Mouse (Mus musculus): ENCODE measurements at regions not wholly inside any gene's neighbourhood (a gene's known extent, or its start where the extent isn't known, plus 50 kb on each side); places are given as distances from the start of the nearest gene placed in this dataset.

GRCm38 (mm10) chr15:36913308-36913707, 94.3 kb downstream of the Zfp706 start:
- Histone ChIP-seq H3K4me1 (ENCODE audit: control insufficient read depth, insufficient read depth, low read length) (no peaks in the 10 kb centered on the region), H3K9me3 (ENCODE audit: control insufficient read depth, low read depth, low read length) (no peaks in the 10 kb centered on the region; the same call in 1 of the 2 replicates), H3K36me3 (ENCODE audit: control insufficient read depth, insufficient read depth, low read length) (no peaks in the 10 kb centered on the region), H3K4me3 (ENCODE audit: low read depth, low read length) (no peak overlapping the region), H3K27ac (ENCODE audit: low read length) (no peak overlapping the region), H3K4me2 (replicated peaks; ENCODE audit: low read depth, low read length) (no peak overlapping the region), H3K9ac (replicated peaks; ENCODE audit: low read depth, low read length) (no peak overlapping the region), H3K27me3 (ENCODE audit: control insufficient read depth, insufficient read depth, low read length) (no peaks in the 10 kb centered on the region)
- no peak for ATAC-seq (ENCODE audit: insufficient number of reproducible peaks, insufficient read depth, low FRiP score, low read depth)
- 88% methylated on average over 7 of the region's 7 CpGs for WGBS

DNA sequence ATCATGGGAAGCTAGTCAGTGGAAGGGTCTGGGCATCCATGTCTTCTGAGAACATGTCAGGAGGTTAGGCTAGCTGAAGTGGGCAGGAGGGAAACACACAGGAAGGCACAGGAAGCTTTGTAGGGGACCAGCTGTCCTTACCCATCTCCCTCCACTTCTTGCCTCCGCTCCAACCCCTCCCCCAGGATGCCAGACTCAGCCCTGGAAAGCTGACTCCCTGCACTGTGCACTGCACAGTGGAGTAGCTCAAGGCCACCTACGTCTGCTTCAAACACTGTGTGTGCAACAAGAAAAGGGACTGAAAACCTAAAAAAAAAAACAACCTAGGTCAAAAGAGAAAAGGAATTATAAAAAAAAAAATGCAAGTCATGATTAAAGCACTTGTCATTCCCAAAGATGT, 97.3 kb downstream of the Zfp706 start:
- WGBS, result 59% methylated on average over 2 of the region's 2 CpGs
- ATAC-seq (ENCODE audit: insufficient number of reproducible peaks, insufficient read depth, low FRiP score, low read depth), result no peak
- H3K4me1 ChIP-seq (ENCODE audit: control insufficient read depth, insufficient read depth, low read length), result no peaks in the 10 kb centered on the region

DNA sequence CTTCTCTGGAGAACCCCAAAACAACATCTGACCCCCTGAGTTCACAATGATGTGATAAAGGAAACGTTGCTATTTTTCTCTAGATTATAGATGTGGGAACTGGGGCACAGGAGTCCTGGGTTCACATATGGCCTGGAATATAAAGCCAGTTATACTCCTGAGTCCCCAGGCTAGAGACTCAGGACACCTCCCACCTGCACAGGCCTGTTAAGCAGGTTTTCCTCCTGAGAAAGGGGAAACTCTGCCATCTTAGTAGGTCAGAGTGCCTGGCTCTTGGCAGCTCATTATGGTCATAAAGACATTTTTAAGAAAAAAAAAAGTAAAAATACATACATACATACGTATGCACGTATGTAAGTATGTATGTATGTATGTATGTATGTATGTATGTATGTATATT, 98.1 kb downstream of the Zfp706 start:
- no peak overlapping the region for H3K9ac ChIP-seq (replicated peaks; ENCODE audit: low read depth, low read length)
- no peaks in the 10 kb centered on the region; the same call in 1 of the 2 replicates for H3K9me3 ChIP-seq (ENCODE audit: control insufficient read depth, low read depth, low read length)
- ATAC-seq (ENCODE audit: insufficient number of reproducible peaks, insufficient read depth, low FRiP score, low read depth), result no peak
- no peak overlapping the region for H3K27ac ChIP-seq (ENCODE audit: low read length)
- no peak overlapping the region for H3K4me3 ChIP-seq (ENCODE audit: low read depth, low read length)
- H3K4me1 ChIP-seq (ENCODE audit: control insufficient read depth, insufficient read depth, low read length), result no peaks in the 10 kb centered on the region
- WGBS, result 75% methylated on average over 3 of the region's 3 CpGs
- no peaks in the 10 kb centered on the region for H3K36me3 ChIP-seq (ENCODE audit: control insufficient read depth, insufficient read depth, low read length)
- no peaks in the 10 kb centered on the region for H3K27me3 ChIP-seq (ENCODE audit: control insufficient read depth, insufficient read depth, low read length)
- H3K4me2 ChIP-seq (replicated peaks; ENCODE audit: low read depth, low read length), result no peak overlapping the region

More for the DNA sequence above, 97.3 kb downstream of the Zfp706 start:
- no peaks in the 10 kb centered on the region; the same call in 1 of the 2 replicates for H3K9me3 ChIP-seq (ENCODE audit: control insufficient read depth, low read depth, low read length)
- no peak overlapping the region for H3K4me2 ChIP-seq (replicated peaks; ENCODE audit: low read depth, low read length)
- no peak overlapping the region for H3K4me3 ChIP-seq (ENCODE audit: low read depth, low read length)
- H3K9ac ChIP-seq (replicated peaks; ENCODE audit: low read depth, low read length), result no peak overlapping the region
- no peaks in the 10 kb centered on the region for H3K27me3 ChIP-seq (ENCODE audit: control insufficient read depth, insufficient read depth, low read length)
- H3K36me3 ChIP-seq (ENCODE audit: control insufficient read depth, insufficient read depth, low read length), result no peaks in the 10 kb centered on the region
- no peak overlapping the region for H3K27ac ChIP-seq (ENCODE audit: low read length)

DNA sequence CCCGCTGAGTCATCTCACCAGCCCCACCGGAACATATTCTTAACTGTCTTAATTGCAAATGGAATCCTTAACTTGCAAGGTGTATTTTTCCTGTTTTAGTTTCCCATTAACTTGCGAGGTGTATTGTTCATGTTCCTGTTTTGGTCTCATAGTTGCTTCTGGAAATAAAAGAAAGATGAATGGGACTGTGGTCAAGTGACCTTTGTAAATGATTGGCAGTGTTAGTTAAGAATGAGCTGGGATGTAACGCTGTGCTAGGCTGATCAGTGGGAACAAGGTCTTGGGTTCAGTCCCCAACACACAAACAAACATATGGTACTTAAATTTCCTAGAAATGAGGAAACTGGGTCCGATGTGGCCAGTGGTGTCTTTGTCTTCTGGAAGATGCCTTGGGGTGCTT, 100.8 kb downstream of the Zfp706 start:
- no peak overlapping the region for H3K4me3 ChIP-seq (ENCODE audit: low read depth, low read length)
- no peak overlapping the region for H3K4me2 ChIP-seq (replicated peaks; ENCODE audit: low read depth, low read length)
- no peaks in the 10 kb centered on the region for H3K27me3 ChIP-seq (ENCODE audit: control insufficient read depth, insufficient read depth, low read length)
- peaks cover 8% of the 10 kb centered on the region; the same call in 1 of the 2 replicates for H3K4me1 ChIP-seq (ENCODE audit: control insufficient read depth, insufficient read depth, low read length)
- H3K9ac ChIP-seq (replicated peaks; ENCODE audit: low read depth, low read length), result no peak overlapping the region
- H3K9me3 ChIP-seq (ENCODE audit: control insufficient read depth, low read depth, low read length), result no peaks in the 10 kb centered on the region
- no peaks in the 10 kb centered on the region for H3K36me3 ChIP-seq (ENCODE audit: control insufficient read depth, insufficient read depth, low read length)
- WGBS, result 81% methylated on average over 5 of the region's 5 CpGs
- no peak overlapping the region for H3K27ac ChIP-seq (ENCODE audit: low read length)
- no peak for ATAC-seq (ENCODE audit: insufficient number of reproducible peaks, insufficient read depth, low FRiP score, low read depth)

DNA sequence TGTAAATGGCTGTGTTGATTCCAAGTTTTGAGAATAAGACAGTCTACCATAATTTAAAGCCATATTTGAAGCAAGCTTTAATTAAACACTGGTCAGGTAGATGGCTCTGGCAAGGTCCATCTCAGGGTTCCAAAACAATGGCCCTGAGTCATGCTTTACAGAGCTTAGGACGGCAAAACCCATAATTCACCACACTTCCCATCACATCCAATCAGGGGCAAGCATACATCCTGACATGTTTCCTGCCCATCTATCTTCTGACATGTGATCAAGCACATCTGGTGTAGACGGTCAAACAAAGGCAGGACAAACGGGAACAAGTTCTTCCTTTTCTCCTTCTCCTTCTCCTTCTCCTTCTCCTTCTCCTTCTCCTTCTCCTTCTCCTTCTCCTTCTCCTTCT, 101.5 kb downstream of the Zfp706 start:
- Histone ChIP-seq H3K36me3 (ENCODE audit: control insufficient read depth, insufficient read depth, low read length) (no peaks in the 10 kb centered on the region), H3K9me3 (ENCODE audit: control insufficient read depth, low read depth, low read length) (no peaks in the 10 kb centered on the region), H3K27me3 (ENCODE audit: control insufficient read depth, insufficient read depth, low read length) (no peaks in the 10 kb centered on the region), H3K4me1 (ENCODE audit: control insufficient read depth, insufficient read depth, low read length) (peaks cover 15% of the 10 kb centered on the region), H3K27ac (ENCODE audit: low read length) (no peak overlapping the region), H3K4me3 (ENCODE audit: low read depth, low read length) (no peak overlapping the region), H3K4me2 (replicated peaks; ENCODE audit: low read depth, low read length) (no peak overlapping the region), H3K9ac (replicated peaks; ENCODE audit: low read depth, low read length) (no peak overlapping the region)
- 50% methylated on average over 3 of the region's 3 CpGs for WGBS
- ATAC-seq (ENCODE audit: insufficient number of reproducible peaks, insufficient read depth, low FRiP score, low read depth), result no peak

DNA sequence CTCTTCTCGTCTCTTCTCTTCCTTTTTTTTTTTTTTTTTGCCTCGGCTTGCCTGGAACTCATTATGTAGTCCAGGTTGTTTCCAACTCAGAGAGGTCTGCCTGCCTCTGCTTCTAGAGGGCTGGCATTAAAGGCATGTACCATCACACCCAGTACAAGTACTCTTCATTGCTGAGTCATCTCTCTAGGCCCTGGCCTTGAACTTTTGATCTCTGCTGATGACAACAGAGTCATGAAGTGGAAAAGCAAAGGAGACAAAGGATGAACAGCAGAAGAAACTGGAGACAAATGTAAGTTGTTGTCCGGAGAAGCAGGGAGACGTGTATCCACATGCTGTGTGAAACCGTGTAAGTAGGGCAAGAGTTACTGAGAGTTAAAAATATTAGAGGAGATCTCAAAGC, 103.7 kb downstream of the Zfp706 start:
- 77% methylated on average over 5 of the region's 5 CpGs for WGBS
- Histone ChIP-seq H3K27ac (ENCODE audit: low read length) (no peak overlapping the region), H3K9me3 (ENCODE audit: control insufficient read depth, low read depth, low read length) (no peaks in the 10 kb centered on the region), H3K4me2 (replicated peaks; ENCODE audit: low read depth, low read length) (no peak overlapping the region), H3K4me1 (ENCODE audit: control insufficient read depth, insufficient read depth, low read length) (peaks cover 23% of the 10 kb centered on the region), H3K9ac (replicated peaks; ENCODE audit: low read depth, low read length) (no peak overlapping the region), H3K27me3 (ENCODE audit: control insufficient read depth, insufficient read depth, low read length) (no peaks in the 10 kb centered on the region), H3K4me3 (ENCODE audit: low read depth, low read length) (no peak overlapping the region), H3K36me3 (ENCODE audit: control insufficient read depth, insufficient read depth, low read length) (no peaks in the 10 kb centered on the region)
- no peak for ATAC-seq (ENCODE audit: insufficient number of reproducible peaks, insufficient read depth, low FRiP score, low read depth)

GRCm38 (mm10) chr15:36903309-36903708, 104.3 kb downstream of the Zfp706 start:
- ATAC-seq (ENCODE audit: insufficient number of reproducible peaks, insufficient read depth, low FRiP score, low read depth), result no peak
- 31% methylated on average over 4 of the region's 4 CpGs for WGBS
- Histone ChIP-seq H3K36me3 (ENCODE audit: control insufficient read depth, insufficient read depth, low read length) (no peaks in the 10 kb centered on the region), H3K4me3 (ENCODE audit: low read depth, low read length) (no peak overlapping the region), H3K4me1 (ENCODE audit: control insufficient read depth, insufficient read depth, low read length) (peaks cover 23% of the 10 kb centered on the region), H3K27me3 (ENCODE audit: control insufficient read depth, insufficient read depth, low read length) (no peaks in the 10 kb centered on the region), H3K4me2 (replicated peaks; ENCODE audit: low read depth, low read length) (no peak overlapping the region), H3K27ac (ENCODE audit: low read length) (peak overlapping the region; percentile 21; the same call in 1 of the 2 replicates), H3K9me3 (ENCODE audit: control insufficient read depth, low read depth, low read length) (no peaks in the 10 kb centered on the region), H3K9ac (replicated peaks; ENCODE audit: low read depth, low read length) (no peak overlapping the region)

GRCm38 (mm10) chr15:36901830-36902285, 105.7 kb downstream of the Zfp706 start:
- H3K9me3 ChIP-seq (ENCODE audit: control insufficient read depth, low read depth, low read length), result no peaks in the 10 kb centered on the region
- no peak overlapping the region for H3K9ac ChIP-seq (replicated peaks; ENCODE audit: low read depth, low read length)
- no peak overlapping the region for H3K27ac ChIP-seq (ENCODE audit: low read length)
- no peaks in the 10 kb centered on the region for H3K36me3 ChIP-seq (ENCODE audit: control insufficient read depth, insufficient read depth, low read length)
- H3K4me1 ChIP-seq (ENCODE audit: control insufficient read depth, insufficient read depth, low read length), result peaks cover 23% of the 10 kb centered on the region
- no peaks in the 10 kb centered on the region for H3K27me3 ChIP-seq (ENCODE audit: control insufficient read depth, insufficient read depth, low read length)
- peak; percentile 74 for ATAC-seq (ENCODE audit: insufficient number of reproducible peaks, insufficient read depth, low FRiP score, low read depth)
- H3K4me3 ChIP-seq (ENCODE audit: low read depth, low read length), result no peak overlapping the region
- 3% methylated on average over 7 of the region's 7 CpGs for WGBS
- no peak overlapping the region for H3K4me2 ChIP-seq (replicated peaks; ENCODE audit: low read depth, low read length)

DNA sequence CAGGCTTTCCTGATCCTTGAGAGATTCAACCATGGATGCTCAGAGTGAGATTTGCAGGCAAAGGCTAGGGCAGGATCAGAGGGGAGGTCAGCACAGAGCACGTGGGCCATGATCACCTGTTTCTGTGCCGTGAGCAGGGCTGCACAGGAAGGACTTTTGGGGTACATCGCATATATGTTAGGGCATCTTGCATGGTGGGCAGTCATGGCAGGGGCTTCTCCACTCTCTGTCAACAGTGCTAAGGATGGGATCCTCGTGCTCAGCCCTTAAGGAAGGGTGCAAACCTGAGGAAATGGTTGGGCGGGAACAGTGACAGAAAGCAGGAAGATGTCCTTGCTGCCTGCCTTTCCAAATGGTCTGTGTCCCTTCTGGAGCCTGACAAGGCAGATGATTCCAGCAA, 106.2 kb downstream of the Zfp706 start:
- Histone ChIP-seq H3K36me3 (ENCODE audit: control insufficient read depth, insufficient read depth, low read length) (no peaks in the 10 kb centered on the region), H3K4me3 (ENCODE audit: low read depth, low read length) (no peak overlapping the region), H3K4me2 (replicated peaks; ENCODE audit: low read depth, low read length) (no peak overlapping the region), H3K27ac (ENCODE audit: low read length) (no peak overlapping the region), H3K9me3 (ENCODE audit: control insufficient read depth, low read depth, low read length) (no peaks in the 10 kb centered on the region), H3K27me3 (ENCODE audit: control insufficient read depth, insufficient read depth, low read length) (no peaks in the 10 kb centered on the region), H3K4me1 (ENCODE audit: control insufficient read depth, insufficient read depth, low read length) (peaks cover 23% of the 10 kb centered on the region), H3K9ac (replicated peaks; ENCODE audit: low read depth, low read length) (no peak overlapping the region)
- ATAC-seq (ENCODE audit: insufficient number of reproducible peaks, insufficient read depth, low FRiP score, low read depth), result no peak
- WGBS, result 53% methylated on average over 5 of the region's 5 CpGs
